Mouse (Mus musculus) embryo, embryonic 10.5 days (tissue): ENCODE measurements around the gene Abi2.

Experiments used
- DNase-seq: peaks from one replicate; pipeline ENCODE4 v3.0.0-alpha.2; 2015; ENCODE audit warnings: low spot score

Abi2 gene

DNA sequence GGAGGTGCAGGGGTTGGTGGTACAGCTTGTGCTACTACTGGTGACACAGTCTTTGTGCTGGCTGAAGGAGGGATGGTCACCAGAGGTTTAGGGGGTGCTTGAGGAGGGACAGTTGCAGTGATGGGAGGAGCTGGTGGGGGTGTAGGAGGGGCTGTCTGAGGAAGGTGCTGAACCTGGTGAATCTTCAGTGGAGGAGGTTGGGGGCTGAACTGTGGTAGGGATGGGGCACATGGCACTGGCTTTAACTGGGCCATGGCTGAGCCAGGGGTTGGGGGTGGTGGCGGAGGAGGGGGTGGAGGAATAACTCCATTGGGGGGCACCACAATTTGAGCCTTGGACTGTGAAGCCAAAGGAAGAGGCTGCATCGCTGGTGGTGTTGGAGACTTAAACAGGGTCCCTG is 80.2 kb downstream of the Abi2 start:
- DNase-seq = no peak

DNA sequence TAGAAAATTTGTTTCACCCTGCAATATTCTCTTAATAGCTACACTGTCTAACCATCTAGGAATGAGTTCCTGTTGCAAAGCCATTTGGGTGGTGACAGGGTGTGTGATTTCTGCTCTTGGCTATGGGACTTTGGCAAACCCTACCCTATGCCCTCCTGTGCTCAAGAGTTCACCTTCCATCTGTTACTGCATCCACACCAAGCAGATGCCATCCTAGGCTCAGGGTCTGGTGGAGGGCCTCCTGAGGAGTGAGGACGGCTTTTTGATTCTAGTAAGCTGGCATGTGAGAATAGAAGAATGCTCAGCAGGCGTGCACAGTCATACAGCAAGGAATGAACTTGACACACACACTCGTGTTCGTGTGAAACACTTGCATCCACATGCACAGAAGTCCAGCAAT is 81.1 kb downstream of the Abi2 start:
- DNase-seq = no peak

DNA sequence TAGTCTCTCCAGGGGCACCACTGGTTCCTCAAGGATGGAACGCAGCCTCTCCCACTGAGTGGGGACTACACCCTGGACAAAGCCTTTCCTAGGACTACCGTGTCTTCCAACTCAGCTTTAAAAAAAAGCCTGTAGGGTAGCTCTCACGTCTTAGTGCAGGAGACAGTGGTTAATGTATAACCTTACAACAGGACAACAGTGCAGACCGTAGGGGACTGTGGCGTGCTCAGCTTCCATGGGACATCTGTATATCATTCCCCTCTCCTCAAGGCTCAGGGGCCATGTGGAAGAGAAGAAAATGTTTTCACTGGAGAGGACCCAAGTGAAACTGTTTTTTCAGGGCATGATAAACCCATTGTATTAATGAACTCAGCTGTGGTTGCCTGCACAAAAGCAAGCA is 83.0 kb downstream of the Abi2 start:
- no peak for DNase-seq

DNA sequence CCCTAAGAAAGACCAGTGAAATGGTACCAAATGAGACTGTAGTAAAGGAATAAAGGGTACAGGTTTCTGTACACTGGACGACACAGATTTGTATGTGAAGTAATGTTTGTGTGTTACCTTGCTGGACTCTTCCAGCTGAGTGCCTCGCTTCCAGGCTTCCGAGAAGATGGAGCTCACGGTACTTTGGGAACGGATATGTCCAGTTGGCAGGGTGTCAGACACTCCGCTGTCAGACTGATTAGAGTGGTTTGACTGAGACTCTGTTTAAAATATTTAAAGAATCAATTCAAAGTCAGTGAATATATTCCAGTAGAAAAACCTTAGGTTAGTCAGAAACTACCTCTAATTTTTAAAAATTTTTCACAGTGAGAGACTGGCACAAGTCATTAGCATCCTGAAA is 84.0 kb downstream of the Abi2 start:
- no peak for DNase-seq

DNA sequence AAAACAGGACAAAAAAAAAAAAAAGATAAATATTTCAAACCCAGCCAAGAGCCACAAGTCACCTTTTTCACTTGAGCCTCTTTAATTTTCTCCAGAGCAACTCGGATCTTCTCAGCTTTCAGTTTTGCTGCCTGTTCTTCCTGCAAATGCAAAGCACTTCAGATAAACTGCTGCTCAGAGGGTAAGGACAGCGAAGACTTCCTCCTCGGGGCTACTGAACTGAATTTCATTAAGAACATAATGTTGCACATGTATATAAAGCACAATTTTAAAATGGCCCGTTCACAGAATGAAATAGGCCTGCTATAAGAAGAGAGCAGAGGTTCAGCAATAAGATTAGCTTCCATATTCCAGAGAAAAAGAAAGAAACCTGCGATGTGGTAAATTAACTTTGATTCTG is 94.0 kb downstream of the Abi2 start:
- DNase-seq = no peak

DNA sequence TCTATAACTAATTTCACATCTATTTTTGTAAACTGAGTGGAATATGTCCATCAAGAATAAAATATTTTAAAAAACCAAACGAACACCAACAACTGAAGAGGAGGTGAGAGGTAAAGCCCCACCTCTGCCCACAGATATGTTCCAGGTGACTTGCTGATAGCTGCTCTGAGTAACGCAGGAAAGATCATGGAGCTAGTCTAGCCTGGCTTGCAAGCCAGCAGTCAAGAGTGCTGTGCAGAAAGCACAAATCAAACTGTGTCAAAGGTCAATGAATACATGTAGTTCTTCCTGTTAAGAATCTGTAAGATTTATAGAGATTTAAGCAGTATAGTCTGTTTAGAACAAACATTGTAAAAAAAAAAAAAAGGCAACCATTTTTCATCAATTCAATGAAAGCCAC is 101.2 kb downstream of the Abi2 start:
- DNase-seq = no peak

DNA sequence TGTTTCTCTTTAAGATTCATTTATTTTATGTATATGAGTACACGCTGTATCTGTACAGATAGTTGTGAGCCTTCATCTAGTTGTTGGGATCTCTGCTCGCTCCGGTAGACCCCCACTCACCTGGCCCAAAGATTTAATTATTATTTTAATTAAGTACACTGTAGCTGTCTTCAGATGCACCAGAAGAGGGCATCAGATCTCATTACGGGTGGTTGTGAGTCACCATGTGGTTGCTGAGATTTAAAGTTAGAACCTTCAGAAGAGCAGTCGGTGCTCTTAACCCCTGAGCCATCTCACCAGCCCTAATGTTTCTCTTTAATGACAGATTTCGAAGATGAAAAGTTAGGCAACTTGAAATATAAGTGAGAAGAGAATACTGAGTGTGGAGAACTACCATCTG is 120.7 kb downstream of the Abi2 start:
- DNase-seq = no peak

DNA sequence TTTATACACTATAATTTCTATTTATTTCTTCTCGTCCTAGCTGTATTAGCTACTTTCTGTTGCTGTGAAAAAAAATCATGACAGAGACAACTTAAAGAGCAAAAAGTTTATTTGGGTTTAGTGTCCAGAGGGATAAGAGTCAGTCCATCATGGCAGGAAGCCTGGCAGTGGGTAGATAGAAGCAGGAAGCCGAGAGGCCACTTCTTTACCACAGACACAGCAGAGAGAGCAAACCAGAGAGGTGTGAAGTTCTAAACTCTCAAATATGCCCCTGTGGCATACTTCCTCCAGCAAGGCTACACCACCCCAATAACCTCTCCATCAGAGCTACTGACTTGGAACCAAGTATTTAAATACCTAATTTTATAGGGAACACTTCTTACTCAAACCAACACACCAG is 121.2 kb downstream of the Abi2 start:
- DNase-seq = no peak
